Mouse (Mus musculus) heart, embryonic 11.5 days (tissue): ENCODE data around the gene Bcl11a. TPM values are rescaled to one million over a fixed set of nuclear protein-coding genes. Genes with fewer than 3 reads are reported as not detected.
A peak's percentile ranks its signal among the peaks of the same experiment; 100 is the strongest.

Experiments used
- ATAC-seq: fragments of 200-750 bp; cut with Nextera tagmentation; replicated peaks from 2 replicates; pipeline ENCODE4 v1.8.0; 2017; ENCODE audit warnings: moderate library complexity; ENCODE audit not compliant: insufficient number of reproducible peaks, low FRiP score, low TSS enrichment
- H3K27ac ChIP-seq: fragments of 300-500 bp; sonication (generic); 2 replicates; pipeline ENCODE4 v1.5.1; 2014; ENCODE audit warnings: mild to moderate bottlenecking, low read depth, low read length
- H3K27me3 ChIP-seq: fragments of 300-500 bp; sonication (generic); 2 replicates; pipeline ENCODE4 v1.6.1; 2014; ENCODE audit warnings: mild to moderate bottlenecking, low read length, mixed read lengths; ENCODE audit not compliant: control insufficient read depth, insufficient read depth
- H3K36me3 ChIP-seq: fragments of 300-500 bp; sonication (generic); 2 replicates; pipeline ENCODE4 v1.6.1; 2014; ENCODE audit warnings: mild to moderate bottlenecking, low read length, moderate library complexity, mixed read lengths; ENCODE audit not compliant: control insufficient read depth, insufficient read depth
- H3K4me1 ChIP-seq: fragments of 300-500 bp; sonication (generic); 2 replicates; pipeline ENCODE4 v1.6.1; 2014; ENCODE audit warnings: low read length; ENCODE audit not compliant: control insufficient read depth, insufficient read depth
- H3K4me2 ChIP-seq: fragments of 300-500 bp; sonication (generic); 2 replicates; pipeline ENCODE4 v1.6.1; 2014; ENCODE audit warnings: mild to moderate bottlenecking, moderate library complexity
- H3K4me3 ChIP-seq: fragments of 300-500 bp; sonication (generic); 2 replicates; pipeline ENCODE4 v1.5.1; 2014; ENCODE audit warnings: low read depth, low read length
- H3K9ac ChIP-seq: fragments of 300-500 bp; sonication (generic); 2 replicates; pipeline ENCODE4 v1.6.1; 2014; ENCODE audit warnings: mild to moderate bottlenecking, low read depth, low read length, moderate library complexity
- H3K9me3 ChIP-seq: fragments of 300-500 bp; sonication (generic); replicated peaks from 2 replicates; pipeline ENCODE4 v1.6.1; 2016; ENCODE audit warnings: low read length; ENCODE audit not compliant: control insufficient read depth
- WGBS: fragments of 180-500 bp; shearing (Covaris S2); extraction: QIAGEN DNeasy Blood & Tissue Kit; methylation state at CpG from one replicate; pipeline ENCODE4 v1.1.7; 2014; ENCODE audit not compliant: insufficient replicate concordance; 5-methylcytosine and 5-hydroxymethylcytosine counted together
- polyA plus RNA-seq: library from polyadenylated mRNA; unstranded; fragments of >200 nt; fragmentation: Nextera tagmentation; extraction: Ambion mirVana; gene quantifications from 2 replicates; pipeline ENCODE4 v1.2.1, GENCODE M21; 2014

Bcl11a gene
- polyA plus RNA-seq, 1 experiment from 2014 or later, result 21.7 TPM

DNA sequence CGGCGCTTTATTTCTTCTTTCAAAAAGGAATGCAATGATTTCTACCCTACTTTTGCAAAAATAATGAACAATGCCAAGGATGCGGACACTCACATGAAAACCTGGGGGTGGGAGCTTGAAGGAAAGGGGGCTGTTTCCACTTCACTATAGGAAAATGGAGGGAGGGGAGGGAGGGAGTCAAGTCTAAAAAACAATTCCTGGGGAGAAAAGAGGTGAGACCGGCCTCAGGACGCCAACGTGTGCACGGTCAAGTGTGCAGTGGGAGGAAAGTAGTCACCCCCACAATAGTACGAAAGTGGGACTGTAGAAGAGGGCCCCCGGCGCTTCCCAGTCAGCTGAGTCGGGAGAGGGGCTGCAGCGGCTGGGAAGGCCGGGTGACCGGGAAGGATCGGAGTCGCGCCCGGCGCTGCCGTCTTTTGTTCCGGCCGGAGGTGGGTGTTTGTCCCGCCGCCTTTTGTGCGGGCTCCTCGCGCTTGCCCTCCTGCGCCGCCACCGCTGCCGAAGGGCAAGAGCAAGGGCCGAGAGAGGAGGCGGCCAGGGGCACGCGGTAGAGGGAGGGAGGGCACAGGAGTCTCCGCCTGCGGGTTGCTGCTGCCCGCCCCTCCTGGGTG is 955 bp downstream of the Bcl11a start:
- H3K36me3 ChIP-seq, result no peaks in the 10 kb centered on the region
- H3K9ac ChIP-seq, result peak overlapping the region; percentile 72
- peaks cover 18% of the 10 kb centered on the region for H3K4me1 ChIP-seq
- peak overlapping the region; percentile 90 for H3K27ac ChIP-seq
- under 1% methylated on average over 38 of the region's 38 CpGs for WGBS
- H3K9me3 ChIP-seq, result no peaks in the 10 kb centered on the region
- H3K4me2 ChIP-seq, result peak overlapping the region; percentile 100
- H3K4me3 ChIP-seq, result peak overlapping the region; percentile 74
- no peak for ATAC-seq
- H3K27me3 ChIP-seq, result peaks cover 12% of the 10 kb centered on the region

DNA sequence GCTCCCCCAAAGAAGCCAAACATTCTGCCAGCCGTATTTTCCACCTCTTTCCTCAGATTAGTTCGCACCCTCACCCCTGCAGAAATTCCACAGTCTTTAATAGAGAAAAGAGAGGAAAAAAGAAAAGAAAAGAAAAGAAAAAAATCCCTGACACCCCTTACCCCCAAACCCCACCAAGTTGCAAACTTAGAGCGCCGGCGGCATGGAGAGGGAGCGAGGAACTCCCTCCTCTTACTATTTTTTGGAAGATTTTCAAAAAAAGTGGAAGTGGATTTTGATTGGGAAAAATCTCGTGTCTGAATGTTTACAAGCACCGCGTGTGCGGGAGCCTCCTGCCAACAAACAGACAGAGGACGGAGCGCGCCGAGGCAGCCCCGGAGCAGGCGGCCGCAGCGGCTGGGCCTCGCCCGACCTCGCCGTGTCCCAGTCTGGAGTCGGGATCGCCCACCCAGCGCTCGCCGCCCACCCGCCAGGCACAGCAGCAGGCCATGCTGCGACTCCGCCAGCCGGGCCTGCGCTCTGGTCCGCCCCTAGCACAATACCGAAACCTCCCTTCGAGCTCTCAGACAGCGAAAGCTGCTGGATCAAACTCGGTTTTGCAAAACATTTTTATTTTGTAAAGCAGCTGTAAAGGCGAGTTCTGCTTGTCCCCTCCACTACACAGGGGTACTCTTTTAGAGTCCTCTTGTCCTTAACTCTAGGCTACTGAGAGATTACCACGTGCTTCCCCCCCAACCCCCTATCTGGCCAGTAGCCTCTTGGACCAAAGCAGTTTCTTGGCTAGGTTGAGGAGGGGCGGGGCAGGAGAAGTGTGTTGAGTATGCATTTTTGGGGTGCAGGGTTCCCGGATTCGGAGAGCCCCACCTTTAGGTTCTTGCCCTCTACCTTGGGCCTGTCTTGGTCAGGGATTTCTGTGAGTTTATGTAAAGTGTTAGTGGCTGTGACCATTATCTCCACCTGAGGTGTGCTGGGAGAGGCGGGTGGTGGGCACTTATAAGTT is 1.8 kb downstream of the Bcl11a start:
- Histone ChIP-seq H3K4me1 (peaks cover 11% of the 10 kb centered on the region), H3K4me3 (peak overlapping the region; percentile 74), H3K36me3 (no peaks in the 10 kb centered on the region), H3K9ac (peak overlapping the region; percentile 72), H3K4me2 (peak overlapping the region; percentile 100), H3K9me3 (no peaks in the 10 kb centered on the region), H3K27ac (peak overlapping the region; percentile 90), H3K27me3 (peaks cover 6% of the 10 kb centered on the region)
- WGBS, result under 1% methylated on average over 43 of the region's 43 CpGs
- no peak; the same call in 1 of the 2 replicates for ATAC-seq

DNA sequence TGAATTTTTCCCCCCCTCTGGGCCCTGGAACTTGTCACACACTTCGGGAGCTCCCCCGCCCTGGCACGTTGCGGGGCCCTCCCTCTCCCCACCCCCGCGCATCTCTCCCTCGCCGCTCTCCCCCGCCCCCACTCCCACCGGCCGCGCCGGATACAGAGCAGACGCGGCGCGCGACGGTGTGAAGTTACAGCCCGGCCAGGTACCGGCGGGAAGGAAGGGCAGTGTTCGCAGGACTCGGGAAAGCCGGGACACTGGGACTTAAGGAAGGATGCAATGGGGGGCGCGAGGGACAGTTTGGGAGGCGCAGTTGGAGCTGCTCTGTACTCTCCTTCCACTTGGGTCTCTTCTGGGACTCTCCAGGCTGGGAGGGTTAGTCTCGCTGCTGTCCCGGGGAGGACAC is 2.7 kb downstream of the Bcl11a start:
- Histone ChIP-seq H3K36me3 (no peaks in the 10 kb centered on the region), H3K9me3 (no peaks in the 10 kb centered on the region), H3K27ac (peak overlapping the region; percentile 90), H3K4me3 (peak overlapping the region; percentile 74), H3K27me3 (peaks cover 4% of the 10 kb centered on the region), H3K9ac (peak overlapping the region; percentile 72), H3K4me2 (peak overlapping the region; percentile 100), H3K4me1 (peaks cover 7% of the 10 kb centered on the region)
- 0% methylated on average over 28 of the region's 30 CpGs for WGBS
- ATAC-seq, result 0 out of 2 replicates have a peak, but pooled peaks have one; percentile 5

DNA sequence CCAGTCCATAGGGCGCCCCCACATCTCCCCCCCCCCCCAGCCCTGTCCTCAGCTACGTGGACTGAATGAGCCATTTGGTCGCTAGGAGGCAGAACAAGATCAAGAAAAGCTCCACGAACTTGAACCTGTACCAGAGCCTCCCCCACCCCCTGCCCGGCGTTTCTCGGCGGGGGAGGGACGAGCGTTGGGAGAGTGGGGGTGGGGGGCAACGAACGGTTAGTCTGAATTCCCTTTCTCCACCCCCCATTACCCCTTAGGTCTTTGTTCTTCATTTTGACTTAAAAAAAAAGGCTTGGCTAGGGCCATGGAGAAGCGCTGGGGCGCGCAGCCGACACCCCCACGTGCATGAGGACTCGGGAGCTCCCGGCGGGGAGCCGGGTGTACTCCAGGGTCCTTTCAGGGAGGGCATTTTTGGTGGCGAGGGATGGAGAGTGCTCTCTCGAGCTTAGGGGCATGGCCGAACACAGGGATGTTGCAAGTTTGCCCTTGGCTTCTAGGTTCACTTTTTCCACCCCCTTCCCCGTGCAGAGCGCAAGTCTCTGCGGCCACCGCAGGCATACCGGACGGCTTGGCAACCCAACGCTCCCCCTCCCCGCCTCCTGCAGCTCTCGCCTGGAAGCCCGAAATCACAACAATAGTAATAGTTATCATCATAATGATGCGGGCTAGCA is 3.3 kb downstream of the Bcl11a start:
- H3K27ac ChIP-seq, result peak overlapping the region; percentile 90
- peaks cover 1% of the 10 kb centered on the region; the same call in 1 of the 2 replicates for H3K27me3 ChIP-seq
- peaks cover 3% of the 10 kb centered on the region; the same call in 1 of the 2 replicates for H3K36me3 ChIP-seq
- WGBS, result under 1% methylated on average over 35 of the region's 35 CpGs
- H3K9ac ChIP-seq, result peak overlapping the region; percentile 72
- H3K4me3 ChIP-seq, result peak overlapping the region; percentile 74
- no peak; the same call in 1 of the 2 replicates for ATAC-seq
- H3K9me3 ChIP-seq, result no peaks in the 10 kb centered on the region
- peaks cover 11% of the 10 kb centered on the region for H3K4me1 ChIP-seq
- H3K4me2 ChIP-seq, result peak overlapping the region; percentile 100

DNA sequence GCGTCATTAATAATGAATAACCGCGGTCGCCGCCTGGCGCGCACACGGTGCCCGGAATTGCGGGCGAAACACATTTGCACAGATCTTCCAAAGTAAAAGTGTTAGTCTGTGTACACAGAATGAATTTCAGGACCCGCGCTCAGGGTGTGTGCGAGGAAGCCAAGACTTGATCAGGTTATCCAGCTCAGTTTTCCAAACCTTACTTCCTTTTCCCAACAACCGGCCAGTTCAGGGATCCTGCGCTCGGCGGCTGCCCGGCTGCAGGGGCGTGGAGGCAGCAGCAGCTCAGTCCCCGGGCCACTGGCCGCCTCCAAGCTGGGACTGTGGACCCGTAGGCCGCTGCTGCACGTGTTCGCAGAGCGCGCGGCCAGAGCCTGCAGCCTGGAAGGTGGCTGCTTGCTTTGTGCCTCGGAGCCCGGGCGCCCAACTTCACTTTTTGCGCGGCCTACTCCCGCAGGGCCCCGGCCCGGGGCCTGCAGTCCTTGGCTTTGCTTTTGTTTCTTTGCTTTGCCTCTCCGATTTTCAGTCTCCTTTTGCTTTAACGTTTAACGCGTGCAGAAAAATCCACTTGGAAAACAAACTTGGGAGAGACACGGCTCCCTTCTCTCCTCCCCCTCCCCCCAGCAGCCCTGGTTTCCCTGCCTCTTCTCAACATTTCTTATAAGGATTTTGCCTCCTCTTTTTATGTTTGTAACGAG is 4.0 kb downstream of the Bcl11a start:
- Histone ChIP-seq H3K4me2 (peak overlapping the region; percentile 100), H3K27ac (peak overlapping the region; percentile 62), H3K27me3 (no peaks in the 10 kb centered on the region; the same call in 1 of the 2 replicates), H3K9me3 (no peaks in the 10 kb centered on the region), H3K9ac (peak overlapping the region; percentile 72), H3K4me3 (peak overlapping the region; percentile 74), H3K4me1 (peaks cover 12% of the 10 kb centered on the region), H3K36me3 (peaks cover 4% of the 10 kb centered on the region; the same call in 1 of the 2 replicates)
- WGBS, result under 1% methylated on average over 43 of the region's 43 CpGs
- 0 out of 2 replicates have a peak, but pooled peaks have one; percentile 28 for ATAC-seq

DNA sequence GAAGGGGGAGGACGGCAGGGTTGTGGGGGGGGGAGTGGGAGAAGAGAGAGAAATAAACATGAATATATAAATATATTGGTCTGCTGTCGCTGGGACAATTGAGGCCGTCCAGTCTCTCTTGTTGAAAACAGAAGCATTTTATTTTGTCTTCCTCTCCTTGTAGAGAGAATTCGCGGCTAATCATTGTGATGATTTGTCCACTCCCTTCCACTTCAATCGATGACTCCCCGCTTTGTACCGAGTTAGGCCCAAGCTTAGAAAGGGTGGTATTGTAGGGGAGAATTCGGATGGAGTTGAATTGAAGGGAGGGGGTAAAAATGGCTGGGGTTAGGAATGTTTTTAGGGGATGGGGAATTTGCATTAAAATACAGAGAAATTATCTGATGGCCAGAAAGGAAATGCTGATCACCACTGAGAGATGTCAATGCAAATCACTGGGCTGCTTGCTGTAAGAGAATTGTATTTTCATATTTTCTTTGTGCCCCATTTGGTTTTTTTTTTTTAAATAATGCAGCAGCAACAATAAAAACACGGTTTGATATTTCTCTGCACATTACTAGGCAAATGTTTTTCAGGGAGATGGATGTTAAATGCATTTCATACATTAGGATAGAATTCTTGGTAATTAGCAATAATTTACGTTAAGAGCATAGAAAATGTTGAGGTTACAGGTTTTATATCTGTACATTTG is 4.7 kb downstream of the Bcl11a start:
- H3K36me3 ChIP-seq, result peaks cover 4% of the 10 kb centered on the region; the same call in 1 of the 2 replicates
- H3K4me2 ChIP-seq, result peak overlapping the region; percentile 100
- H3K9me3 ChIP-seq, result no peaks in the 10 kb centered on the region
- no peak for ATAC-seq
- no peaks in the 10 kb centered on the region; the same call in 1 of the 2 replicates for H3K27me3 ChIP-seq
- WGBS, result 28% methylated on average over 11 of the region's 11 CpGs
- H3K27ac ChIP-seq, result peak overlapping the region; percentile 62; the same call in 1 of the 2 replicates
- H3K4me3 ChIP-seq, result peak overlapping the region; percentile 74
- H3K4me1 ChIP-seq, result peaks cover 12% of the 10 kb centered on the region
- peak overlapping the region; percentile 72 for H3K9ac ChIP-seq

DNA sequence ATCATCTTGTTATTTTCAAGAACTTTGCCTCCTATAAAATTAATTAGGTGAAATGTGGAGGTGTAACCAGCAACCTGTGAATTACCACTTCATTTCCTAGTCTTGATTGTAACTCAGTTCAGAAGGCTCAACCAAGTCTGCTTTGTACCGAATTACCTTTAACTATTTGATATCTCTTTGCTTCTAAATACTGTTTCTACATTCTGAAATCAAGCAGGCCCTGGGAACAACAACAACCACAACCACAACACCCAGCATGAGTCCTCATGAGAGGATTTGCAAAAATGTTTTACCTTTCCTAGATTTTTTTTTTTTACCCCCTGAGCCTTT is 5.2 kb downstream of the Bcl11a start:
- 32% methylated on average over 1 of the region's 1 CpGs for WGBS
- ATAC-seq, result no peak
- no peak overlapping the region for H3K9ac ChIP-seq

More for the DNA sequence above, 5.2 kb downstream of the Bcl11a start:
- Histone ChIP-seq H3K27ac (no peak overlapping the region), H3K4me3 (no peak overlapping the region), H3K4me2 (peak overlapping the region; percentile 17), H3K27me3 (no peaks in the 10 kb centered on the region; the same call in 1 of the 2 replicates), H3K9me3 (no peaks in the 10 kb centered on the region), H3K36me3 (peaks cover 4% of the 10 kb centered on the region; the same call in 1 of the 2 replicates), H3K4me1 (peaks cover 12% of the 10 kb centered on the region)
